Mouse (Mus musculus) testis, adult 2 months (tissue): ENCODE results near the gene Ddx58. TPM values are rescaled to one million over a fixed set of nuclear protein-coding genes. Genes with fewer than 3 reads are reported as not detected.
A peak's percentile ranks its signal among the peaks of the same experiment; 100 is the strongest.

ENCODE experiments used
- H3K27ac ChIP-seq: fragments of 200-500 bp; 2 replicates; pipeline ENCODE4 v1.5.1; 2012; ENCODE audit warnings: low read depth, low read length; ENCODE audit not compliant: control insufficient read depth, insufficient read depth
- H3K27me3 ChIP-seq: fragments of 200-500 bp; 2 replicates; pipeline ENCODE4 v1.6.1; 2012; ENCODE audit warnings: mild to moderate bottlenecking, low read length, moderate library complexity; ENCODE audit not compliant: control insufficient read depth, insufficient read depth
- H3K36me3 ChIP-seq: fragments of 200-500 bp; 2 replicates; pipeline ENCODE4 v1.6.1; 2012; ENCODE audit warnings: mild to moderate bottlenecking, low read length; ENCODE audit not compliant: control insufficient read depth, insufficient read depth
- H3K4me1 ChIP-seq: fragments of 200-500 bp; 2 replicates; pipeline ENCODE4 v1.6.1; 2012; ENCODE audit warnings: low read length; ENCODE audit not compliant: control insufficient read depth, insufficient read depth
- H3K4me3 ChIP-seq: fragments of 200-500 bp; 2 replicates; pipeline ENCODE4 v1.5.1; 2012; ENCODE audit warnings: low read depth, mild to moderate bottlenecking, low read length, moderate library complexity, mixed read lengths; ENCODE audit not compliant: control insufficient read depth
- CTCF ChIP-seq: fragments of 200-500 bp; IDR thresholded peaks from 2 replicates; pipeline ENCODE4 v1.5.1; 2012; ENCODE audit warnings: low read depth, mild to moderate bottlenecking, inconsistent platforms, low read length, moderate library complexity; ENCODE audit not compliant: control insufficient read depth, insufficient read depth, insufficient replicate concordance
- POLR2A ChIP-seq: fragments of 200-500 bp; IDR thresholded peaks from 2 replicates; pipeline ENCODE4 v1.6.1; 2012; ENCODE audit warnings: low read depth, mild to moderate bottlenecking, inconsistent platforms, low read length, moderate library complexity; ENCODE audit not compliant: control insufficient read depth
- polyA plus RNA-seq: library from polyadenylated mRNA; depleted of rRNA; stranded (reverse); fragments of >200 nt; gene quantifications from 2 replicates; pipeline ENCODE4 v1.2.3, GENCODE M21; 2012

Gene Ddx58
- polyA plus RNA-seq, 1 experiment: 2.3 TPM

GRCm38 (mm10) chr4:40268835-40269234 is 29.2 kb upstream of the Ddx58 start:
- H3K4me3 ChIP-seq: peak overlapping the region; percentile 96
- H3K27ac ChIP-seq: peak overlapping the region; percentile 98
- no peaks in the 10 kb centered on the region; the same call in 1 of the 2 replicates for H3K36me3 ChIP-seq
- TF ChIP-seq CTCF: no peak
- no peak for TF ChIP-seq POLR2A
- peaks cover 11% of the 10 kb centered on the region for H3K4me1 ChIP-seq
- no peaks in the 10 kb centered on the region for H3K27me3 ChIP-seq

- Histone ChIP-seq H3K27ac (peak overlapping the region; percentile 98), H3K27me3 (no peaks in the 10 kb centered on the region), H3K4me1 (peaks cover 11% of the 10 kb centered on the region), H3K36me3 (no peaks in the 10 kb centered on the region; the same call in 1 of the 2 replicates), H3K4me3 (peak overlapping the region; percentile 96)
- peak; percentile 84 for TF ChIP-seq POLR2A
- TF ChIP-seq CTCF: no peak
Observed at GRCm38 (mm10) chr4:40268204-40268813, 28.7 kb upstream of the Ddx58 start.

- TF ChIP-seq CTCF: no peak
- Histone ChIP-seq H3K27ac (peak overlapping the region; percentile 98), H3K4me1 (peaks cover 11% of the 10 kb centered on the region), H3K4me3 (peak overlapping the region; percentile 96), H3K27me3 (no peaks in the 10 kb centered on the region), H3K36me3 (no peaks in the 10 kb centered on the region; the same call in 1 of the 2 replicates)
Observed at GRCm38 (mm10) chr4:40267681-40268080, 28.1 kb upstream of the Ddx58 start.

- Histone ChIP-seq H3K27me3 (no peaks in the 10 kb centered on the region), H3K36me3 (peaks cover 7% of the 10 kb centered on the region), H3K4me3 (no peak overlapping the region), H3K27ac (no peak overlapping the region), H3K4me1 (peaks cover 6% of the 10 kb centered on the region)
- TF ChIP-seq POLR2A (no peak), CTCF (no peak)
Observed at GRCm38 (mm10) chr4:40264321-40264720, 24.7 kb upstream of the Ddx58 start.

- Histone ChIP-seq H3K36me3 (peaks cover 1% of the 10 kb centered on the region; the same call in 1 of the 2 replicates), H3K27me3 (no peaks in the 10 kb centered on the region), H3K4me3 (no peak overlapping the region), H3K4me1 (no peaks in the 10 kb centered on the region), H3K27ac (no peak overlapping the region)
- no peak for TF ChIP-seq CTCF
- TF ChIP-seq POLR2A: no peak
Observed at GRCm38 (mm10) chr4:40254385-40255103, 14.9 kb upstream of the Ddx58 start.

GRCm38 (mm10) chr4:40253766-40254165 is 14.1 kb upstream of the Ddx58 start:
- Histone ChIP-seq H3K4me3 (no peak overlapping the region), H3K4me1 (no peaks in the 10 kb centered on the region), H3K36me3 (no peaks in the 10 kb centered on the region), H3K27me3 (no peaks in the 10 kb centered on the region), H3K27ac (no peak overlapping the region)
- TF ChIP-seq CTCF (no peak), POLR2A (no peak)

- no peak overlapping the region for H3K27ac ChIP-seq
- H3K4me3 ChIP-seq: no peak overlapping the region
- no peaks in the 10 kb centered on the region for H3K36me3 ChIP-seq
- no peaks in the 10 kb centered on the region for H3K27me3 ChIP-seq
- no peaks in the 10 kb centered on the region for H3K4me1 ChIP-seq
- TF ChIP-seq POLR2A (no peak), CTCF (no peak)
Observed at GRCm38 (mm10) chr4:40250984-40251383, 11.4 kb upstream of the Ddx58 start.

- no peak overlapping the region for H3K4me3 ChIP-seq
- TF ChIP-seq POLR2A (no peak), CTCF (no peak)
- H3K27ac ChIP-seq: no peak overlapping the region
- H3K36me3 ChIP-seq: no peaks in the 10 kb centered on the region
- peaks cover 9% of the 10 kb centered on the region for H3K4me1 ChIP-seq
- H3K27me3 ChIP-seq: no peaks in the 10 kb centered on the region
Observed at GRCm38 (mm10) chr4:40244035-40244434, 4.4 kb upstream of the Ddx58 start.
